Mouse (Mus musculus) E14TG2a.4 (cell line): ENCODE measurements around the gene Anp32a.

ENCODE experiments used
- H3K27me3 ChIP-seq: 2 replicates; pipeline ENCODE4 v1.6.1; 2014; ENCODE audit warnings: low read length, control low read depth; ENCODE audit not compliant: insufficient read depth
- H3K36me3 ChIP-seq: 2 replicates; pipeline ENCODE4 v1.6.1; 2014; ENCODE audit warnings: low read length, control low read depth; ENCODE audit not compliant: insufficient read depth
- H3K4me1 ChIP-seq: replicated peaks from 2 replicates; pipeline ENCODE4 v1.6.1; 2014; ENCODE audit warnings: low read depth, low read length, control low read depth
- H3K4me3 ChIP-seq: replicated peaks from 2 replicates; pipeline ENCODE4 v1.5.1; 2014; ENCODE audit warnings: mild to moderate bottlenecking, low read length
- H3K9me3 ChIP-seq: 2 replicates; pipeline ENCODE4 v1.6.1; 2014; ENCODE audit warnings: low read length, control low read depth
- CTCF ChIP-seq: conservative IDR thresholded peaks from 2 replicates; pipeline ENCODE4 v1.5.1; 2014; ENCODE audit warnings: low read length
- NANOG ChIP-seq: IDR thresholded peaks from 2 replicates; pipeline ENCODE4 v1.6.1; 2014; ENCODE audit warnings: borderline replicate concordance, low read length, mixed read lengths
- POU5F1 ChIP-seq: IDR thresholded peaks from 2 replicates; pipeline ENCODE4 v1.6.1; 2014; ENCODE audit warnings: low read length, borderline replicate concordance

Anp32a gene

DNA sequence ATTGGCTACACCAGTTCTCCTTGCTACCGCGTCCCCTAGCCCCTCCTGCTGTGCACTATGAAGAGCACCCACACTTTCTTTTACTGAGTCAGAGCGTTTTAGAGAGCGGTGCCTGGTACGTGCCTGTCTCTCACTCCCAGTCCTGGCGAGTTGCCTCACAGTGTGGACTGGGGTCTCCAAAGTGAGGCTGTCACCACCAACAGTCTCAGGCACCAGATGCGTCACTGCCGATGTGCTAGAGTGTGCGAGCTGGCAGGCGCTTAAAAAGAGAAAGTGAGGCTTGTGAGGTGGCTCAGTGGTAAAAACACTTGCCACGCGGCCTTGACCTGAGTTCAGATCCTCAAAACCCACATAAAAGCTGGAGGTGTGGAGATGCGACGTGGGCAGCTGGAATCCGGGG, 8.2 kb downstream of the Anp32a start:
- Histone ChIP-seq H3K4me3 (peak overlapping the region; percentile 88), H3K9me3 (no peaks in the 10 kb centered on the region), H3K27me3 (no peaks in the 10 kb centered on the region), H3K36me3 (peaks cover 66% of the 10 kb centered on the region), H3K4me1 (peaks cover 88% of the 10 kb centered on the region)
- no peak for TF ChIP-seq POU5F1
- no peak for TF ChIP-seq CTCF
- TF ChIP-seq NANOG: no peak

DNA sequence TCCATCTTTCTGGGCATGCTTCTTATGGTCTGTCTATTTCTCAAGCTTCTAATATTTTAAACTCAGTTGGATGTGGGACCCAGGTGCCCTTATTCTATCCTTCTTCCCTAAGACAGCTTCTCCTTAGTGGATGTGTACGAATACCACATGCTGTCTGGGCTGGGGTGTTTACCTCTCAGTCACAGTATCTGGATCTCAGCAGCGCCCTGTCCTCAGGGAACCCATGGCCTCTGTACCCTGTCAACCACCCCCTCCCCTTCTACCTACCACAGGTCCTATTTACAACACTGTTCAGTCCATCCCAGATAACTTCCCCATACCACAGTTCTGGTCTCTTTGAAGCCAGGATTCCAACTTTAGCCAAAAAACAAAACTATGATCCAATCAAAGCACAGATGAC, 9.6 kb downstream of the Anp32a start:
- peaks cover 72% of the 10 kb centered on the region for H3K36me3 ChIP-seq
- no peaks in the 10 kb centered on the region for H3K9me3 ChIP-seq
- H3K4me3 ChIP-seq: no peak overlapping the region
- H3K4me1 ChIP-seq: peaks cover 94% of the 10 kb centered on the region
- TF ChIP-seq NANOG: no peak
- no peak for TF ChIP-seq POU5F1
- no peak for TF ChIP-seq CTCF
- H3K27me3 ChIP-seq: no peaks in the 10 kb centered on the region

DNA sequence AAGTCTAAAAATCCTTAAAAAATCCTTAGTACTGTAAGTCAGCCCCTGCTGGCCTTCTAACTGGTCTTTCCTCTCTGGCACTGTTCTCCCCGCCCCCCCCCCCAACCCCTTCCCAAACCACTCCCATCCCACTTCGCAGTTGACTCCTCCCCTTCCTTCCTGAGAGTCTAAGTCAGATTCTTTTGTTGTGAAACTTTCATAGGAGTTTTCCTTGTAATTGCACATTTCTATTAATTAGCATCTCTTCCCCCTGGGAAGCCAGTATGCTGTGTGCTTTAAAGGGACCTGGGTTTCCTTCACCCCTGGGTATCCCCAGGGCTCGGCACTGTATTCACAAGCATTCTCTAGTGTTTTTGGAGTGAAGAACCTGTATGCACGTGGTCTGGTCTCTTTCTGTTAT, 10.1 kb downstream of the Anp32a start:
- no peak overlapping the region for H3K4me3 ChIP-seq
- peaks cover 94% of the 10 kb centered on the region for H3K4me1 ChIP-seq
- TF ChIP-seq POU5F1 (no peak), CTCF (no peak), NANOG (no peak)
- no peaks in the 10 kb centered on the region for H3K9me3 ChIP-seq
- H3K27me3 ChIP-seq: no peaks in the 10 kb centered on the region
- peaks cover 74% of the 10 kb centered on the region for H3K36me3 ChIP-seq

DNA sequence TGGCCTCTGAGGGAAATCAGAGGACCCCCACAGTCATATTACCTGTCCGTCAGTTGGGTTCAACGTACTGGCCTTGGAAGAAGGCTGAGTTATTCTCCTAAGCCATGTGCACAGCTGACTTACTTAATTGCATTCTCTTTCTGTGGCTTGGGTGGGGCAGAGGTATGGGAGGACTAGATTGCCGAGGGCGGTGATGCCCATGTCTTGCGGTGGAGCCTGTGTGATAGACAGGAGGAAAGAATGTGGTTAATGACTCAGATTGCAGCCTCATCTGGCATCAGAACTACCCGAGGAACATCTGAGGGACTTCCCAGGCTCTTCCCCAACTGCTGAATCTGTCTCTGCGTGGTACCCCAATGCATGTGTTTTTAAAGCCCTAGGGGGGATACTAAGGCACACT, 12.7 kb downstream of the Anp32a start:
- peak overlapping the region; percentile 43; the same call in 1 of the 2 replicates for H3K4me3 ChIP-seq
- no peaks in the 10 kb centered on the region for H3K9me3 ChIP-seq
- no peak for TF ChIP-seq CTCF
- no peak for TF ChIP-seq NANOG
- TF ChIP-seq POU5F1: no peak
- H3K4me1 ChIP-seq: peaks cover 93% of the 10 kb centered on the region
- H3K36me3 ChIP-seq: peaks cover 83% of the 10 kb centered on the region
- H3K27me3 ChIP-seq: no peaks in the 10 kb centered on the region

DNA sequence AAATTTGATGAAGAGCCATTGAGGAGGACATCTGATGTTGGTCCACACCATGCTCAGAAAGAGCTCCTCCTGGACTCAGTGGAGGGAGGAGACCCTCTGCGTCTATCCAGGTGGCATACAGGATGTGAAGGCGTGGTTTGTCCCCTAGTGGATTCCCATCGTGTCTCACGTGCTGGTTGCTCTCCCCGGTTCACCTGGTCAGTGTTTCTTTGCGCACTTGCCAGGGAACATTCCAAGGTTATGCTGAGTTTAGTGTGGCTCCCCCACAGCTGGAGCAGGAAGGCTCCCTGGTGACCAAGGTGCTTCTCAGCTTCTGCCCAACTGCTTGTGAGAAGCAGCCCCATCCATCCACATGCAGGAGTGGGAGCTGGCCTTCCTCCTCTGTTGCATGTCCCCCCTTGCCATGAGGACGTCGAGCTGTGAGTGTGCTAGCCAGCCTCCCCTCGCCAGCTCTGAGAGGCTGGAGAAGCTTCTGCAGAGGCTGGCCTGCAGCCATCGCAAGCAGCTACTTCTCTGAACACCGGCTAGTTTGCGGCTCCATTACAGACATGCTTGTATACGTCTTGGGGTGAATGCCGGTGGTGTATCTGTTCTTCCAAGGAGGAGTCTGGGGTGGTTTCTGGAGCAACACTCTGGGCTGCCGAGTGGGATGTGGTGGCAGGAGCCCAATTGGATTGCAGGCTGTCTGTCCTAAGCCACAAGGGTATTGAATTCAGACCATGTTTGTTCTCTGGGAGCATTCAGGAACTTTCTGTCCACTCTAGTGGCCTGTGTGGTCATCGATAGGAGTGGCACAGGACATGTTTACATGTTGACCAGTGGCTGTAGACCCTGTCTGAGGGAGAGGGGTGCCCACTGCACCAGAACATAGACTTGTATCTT, 14.0 kb downstream of the Anp32a start:
- Histone ChIP-seq H3K9me3 (no peaks in the 10 kb centered on the region), H3K36me3 (peaks cover 85% of the 10 kb centered on the region), H3K4me1 (peaks cover 93% of the 10 kb centered on the region), H3K4me3 (no peak overlapping the region), H3K27me3 (no peaks in the 10 kb centered on the region)
- TF ChIP-seq POU5F1: no peak
- TF ChIP-seq CTCF: no peak
- TF ChIP-seq NANOG: no peak

DNA sequence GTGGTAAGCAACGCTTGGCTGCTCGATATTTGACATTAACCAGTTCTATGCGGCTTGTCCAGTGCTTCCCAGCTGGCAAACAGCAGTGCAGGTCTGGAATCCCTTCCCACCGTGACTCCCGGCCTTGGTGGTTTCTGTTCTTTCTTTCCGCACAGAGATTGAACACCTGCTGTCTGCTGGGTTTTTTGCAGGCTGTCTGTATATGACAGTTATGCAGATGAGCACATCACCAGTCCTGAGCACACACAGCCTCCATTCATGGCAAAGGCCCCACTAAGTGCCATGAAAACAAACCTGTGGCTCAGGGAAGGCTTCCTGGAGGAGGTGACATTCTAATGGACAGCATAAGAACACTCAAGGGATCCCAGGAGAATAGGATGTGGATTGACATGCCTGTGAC, 14.7 kb downstream of the Anp32a start:
- TF ChIP-seq CTCF (no peak), NANOG (no peak), POU5F1 (no peak)
- Histone ChIP-seq H3K4me3 (no peak overlapping the region), H3K36me3 (peaks cover 82% of the 10 kb centered on the region), H3K27me3 (no peaks in the 10 kb centered on the region), H3K4me1 (peaks cover 93% of the 10 kb centered on the region), H3K9me3 (no peaks in the 10 kb centered on the region)

DNA sequence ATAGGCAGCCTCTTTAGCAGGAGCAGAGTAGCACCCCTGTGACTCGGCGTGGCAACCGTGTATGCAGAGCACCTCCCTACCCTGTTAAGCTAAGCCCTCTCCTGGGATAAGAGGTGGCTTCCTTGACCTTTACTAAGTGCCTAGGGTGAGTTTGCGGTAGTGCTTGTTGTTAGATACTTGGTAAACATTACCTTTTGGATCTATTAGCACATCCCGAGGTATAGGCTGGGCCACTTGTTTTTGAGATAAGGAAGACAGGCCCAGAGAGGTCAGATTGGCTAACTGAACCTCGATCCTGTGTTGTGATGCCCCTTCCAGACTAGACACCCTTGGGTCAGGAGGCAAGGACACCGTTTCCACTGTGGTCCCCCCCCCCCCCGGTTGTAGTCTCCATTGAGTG, 16.5 kb downstream of the Anp32a start:
- Histone ChIP-seq H3K27me3 (no peaks in the 10 kb centered on the region), H3K36me3 (peaks cover 89% of the 10 kb centered on the region), H3K9me3 (no peaks in the 10 kb centered on the region), H3K4me3 (no peak overlapping the region), H3K4me1 (peaks cover 97% of the 10 kb centered on the region)
- TF ChIP-seq CTCF (no peak), POU5F1 (no peak), NANOG (no peak)

DNA sequence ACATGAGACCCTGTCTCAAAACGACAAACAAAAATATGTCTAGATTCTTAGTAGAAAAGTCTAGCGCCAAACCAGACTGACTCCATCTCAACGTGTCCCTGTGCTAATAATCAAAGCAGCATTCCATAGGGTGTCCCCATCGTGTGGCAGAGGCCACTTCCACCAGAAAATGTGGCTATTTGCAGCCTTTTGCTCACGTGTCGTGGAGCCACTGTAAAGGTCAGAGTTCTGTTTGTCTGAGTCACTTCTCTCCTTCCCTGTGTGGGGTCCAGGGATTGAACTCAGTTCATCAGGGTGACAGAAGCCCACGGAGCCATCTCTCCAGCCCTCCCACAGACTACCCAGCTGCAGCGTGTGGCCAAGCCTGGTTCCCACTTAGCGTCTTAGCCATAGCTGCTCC, 17.8 kb downstream of the Anp32a start:
- H3K36me3 ChIP-seq: peaks cover 85% of the 10 kb centered on the region
- no peak for TF ChIP-seq POU5F1
- TF ChIP-seq CTCF: no peak
- TF ChIP-seq NANOG: no peak
- H3K4me1 ChIP-seq: peaks cover 97% of the 10 kb centered on the region
- no peaks in the 10 kb centered on the region for H3K9me3 ChIP-seq
- H3K27me3 ChIP-seq: no peaks in the 10 kb centered on the region
- H3K4me3 ChIP-seq: no peak overlapping the region
